Comparison of ENCODE assay signal across 11 mouse cellular contexts in genomic region chr16:65497049-65497448, GRCm38 (mm10). TPM values are rescaled to one million over a fixed set of nuclear protein-coding genes. Genes with fewer than 3 reads are reported as not detected.
DNase-seq lines count a peak whose midpoint lies in the region; ATAC-seq and TF ChIP-seq lines count a peak whose summit lies in the region.
"Had no signal": no experiment of that assay in that cellular context is flagged by ENCODE, and none has a peak within 500 bp of the region (broad histone marks: within the 10 kb centered on the region; RNA-seq: fewer than 3 reads in every experiment).

No protein-coding gene starts in this region.

- H3K9me3 ChIP-seq in CH12.LX (replicated peaks; ENCODE audit: low read length), result no peaks in the 10 kb centered on the region
- no peaks in the 10 kb centered on the region for H3K9me3 ChIP-seq in forebrain, embryonic 12.5 days
- H3K9me3 ChIP-seq: liver, embryonic 13.5 days had no signal

- no peak for TF ChIP-seq EP300 in CH12.LX (IDR thresholded peaks at IDR 0.05; ENCODE audit: low read length)

- H3K79me2 ChIP-seq in CH12.LX (replicated peaks; ENCODE audit: control insufficient read depth, extremely low read depth, insufficient read depth, poor library complexity, severe bottlenecking), result no peaks in the 10 kb centered on the region

- H3K27ac ChIP-seq in layer of hippocampus, adult 2 months, result no peak overlapping the region
- H3K27ac ChIP-seq in CH12.LX (ENCODE audit: insufficient read depth, low read depth), result no peak overlapping the region
- H3K27ac ChIP-seq in forebrain, embryonic 12.5 days, result no peak overlapping the region
- H3K27ac ChIP-seq: liver, embryonic 13.5 days had no signal

- POLR2A ChIA-PET in Patski (lab: Charles Lee), result no interaction called here

- TF ChIP-seq RAD21 in CH12.LX (IDR thresholded peaks at IDR 0.05; ENCODE audit: low read depth, low read length), result peak; percentile 86

- H3K9ac ChIP-seq in CH12.LX (ENCODE audit: insufficient read depth, low read depth), result no peak overlapping the region
- no peak overlapping the region for H3K9ac ChIP-seq in forebrain, embryonic 12.5 days
- H3K9ac ChIP-seq: liver, embryonic 13.5 days had no signal

- dilution Hi-C loops in CH12.LX (cut with MboI; ENCODE audit: extremely low pct_ligation_motif_present, extremely low pct_unique_long_range_greater_than_20kb, low sequenced_read_pairs), result no loop called here

- 50% methylated on average over 2 of the region's 2 CpGs for WGBS in forebrain, embryonic 12.5 days

- H3K27me3 ChIP-seq in CH12.LX (replicated peaks) (no peaks in the 10 kb centered on the region), Patski (peaks cover 5% of the 10 kb centered on the region)
- H3K27me3 ChIP-seq in forebrain, embryonic 12.5 days, result no peaks in the 10 kb centered on the region
- H3K27me3 ChIP-seq: liver, embryonic 13.5 days had no signal

- H3K4me2 ChIP-seq in CH12.LX (ENCODE audit: insufficient read depth, low read depth, poor library complexity, severe bottlenecking), result no peak overlapping the region
- H3K4me2 ChIP-seq in forebrain, embryonic 12.5 days, result no peak overlapping the region
- H3K4me2 ChIP-seq: liver, embryonic 13.5 days had no signal

- intact Hi-C loops in left cerebral cortex, postnatal 4 days (cut with DNase I), result loop anchor here (5.0 kb wide), 1 partner anchor 590 kb away; no protein-coding TSS in a partner anchor

- in situ Hi-C loops in CH12.LX (cut with MboI; ENCODE audit: low pct_ligation_motif_present, low pct_unique_long_range_greater_than_20kb, low sequenced_read_pairs), result loop anchor here (25.0 kb wide), 2 partner anchors 585 to 735 kb away; partner anchors contain the start of gene 4930453N24Rik
- in situ Hi-C loops in Patski (cut with MboI; ENCODE audit: low pct_unique_long_range_greater_than_20kb), result loop anchor here (10.0 kb wide), 1 partner anchor 592 kb away; no protein-coding TSS in a partner anchor

- no peaks in the 10 kb centered on the region for H3K36me3 ChIP-seq in CH12.LX (replicated peaks in 1 of 2; ENCODE audit: control insufficient read depth in 1 of 2, insufficient read depth in 1 of 2, low read length in 1 of 2)
- H3K36me3 ChIP-seq in forebrain, embryonic 12.5 days (replicated peaks), result no peaks in the 10 kb centered on the region
- H3K36me3 ChIP-seq: liver, embryonic 13.5 days had no signal

- TF ChIP-seq POLR2A in CH12.LX (IDR thresholded peaks at IDR 0.05; ENCODE audit: low read depth, low read length), result no peak

- peak; percentile 86 for TF ChIP-seq CTCF in layer of hippocampus, adult 2 months (conservative IDR thresholded peaks at IDR 0.05)
- peak; percentile 65 to 86; a peak in 3 of 4 replicates for TF ChIP-seq CTCF in CH12.LX (conservative IDR thresholded peaks at IDR 0.05 in 1 of 2, IDR thresholded peaks at IDR 0.05 in 1 of 2; ENCODE audit: low read depth in 2 of 2, low read length in 2 of 2)
- TF ChIP-seq CTCF in Patski (IDR thresholded peaks at IDR 0.05), result peak; percentile 57

- H3K4me1 ChIP-seq in CH12.LX (ENCODE audit: control insufficient read depth in 1 of 2, insufficient read depth in 2 of 2), result no peaks in the 10 kb centered on the region
- H3K4me1 ChIP-seq in forebrain, embryonic 12.5 days, result no peaks in the 10 kb centered on the region
- H3K4me1 ChIP-seq: liver, embryonic 13.5 days had no signal

- H3K4me3 ChIP-seq in layer of hippocampus, adult 2 months, result no peak overlapping the region
- H3K4me3 ChIP-seq in CH12.LX (replicated peaks in 1 of 3; ENCODE audit: low read depth in 2 of 3, low read length in 2 of 3, poor library complexity in 1 of 3), result no peak overlapping the region
- no peak overlapping the region for H3K4me3 ChIP-seq in forebrain, embryonic 12.5 days (replicated peaks)
- H3K4me3 ChIP-seq: erythroblast, embryonic 14.5 days; liver, embryonic 13.5 days had no signal

- CTCF ChIA-PET in Patski (lab: Charles Lee), result interaction anchor here (0.6 to 1.7 kb wide), 3 partner anchors 8 to 590 kb away, joined by 3 to 6 read pairs (median 4); no protein-coding TSS in a partner anchor

- peak; percentile 69 for ATAC-seq in Patski
- ATAC-seq in forebrain, embryonic 12.5 days (ENCODE audit: low FRiP score), result peak; percentile 58; the same call in 1 of the 2 replicates

- DNase-seq in layer of hippocampus, adult 2 months (ENCODE audit: low spot score in 2 of 2), result peak; percentile 26 to 55
- DNase-seq in layer of hippocampus, adult 9-11 months, result no peak
- DNase-seq in CH12.LX (ENCODE audit: extremely low read depth) (peak; percentile 66), Patski (ENCODE audit: low read depth, low spot score) (no peak)
- DNase-seq in left cerebral cortex, postnatal 4 days, result peak; percentile 27
- peak; percentile 36 to 53 for DNase-seq in right cerebral cortex, adult 2 months (ENCODE audit: low spot score in 2 of 2)
- no peak for DNase-seq in urinary bladder, postnatal 10 days (ENCODE audit: low spot score)
- DNase-seq: liver, embryonic 13.5 days had no signal

TF ChIP-seq in CH12.LX, 34 proteins besides CTCF, POLR2A, EP300 and RAD21:
- TF ChIP-seq TBP (conservative IDR thresholded peaks at IDR 0.05; ENCODE audit: low read depth, low read length), result no peak
- TF ChIP-seq MXI1 (IDR thresholded peaks at IDR 0.05; ENCODE audit: low read depth, low read length), result no peak
- TF ChIP-seq KAT2A (IDR thresholded peaks at IDR 0.05; ENCODE audit: insufficient replicate concordance, low read length), result no peak
- peak; percentile 72 for TF ChIP-seq SMC3 (IDR thresholded peaks at IDR 0.05; ENCODE audit: low read depth, low read length)

RNA-seq across cellular contexts. Expression of gene Pou1f1, which starts 23.3 kb away (rescaled TPM):
- not detected for total RNA-seq in layer of hippocampus, adult 2 months (2021)
- total RNA-seq in CH12.LX (2012; rRNA removed) (not detected in 2 replicates), CH12.LX (2014; rRNA removed) (not detected in 2 replicates)
- polyA plus RNA-seq in CH12.LX (2012; ENCODE audit: insufficient read length, low read depth) (not detected in 2 replicates), Patski (2021) (not detected)
- not detected in 2 replicates for polyA plus RNA-seq in forebrain, embryonic 12.5 days (2016; fragmentation: Nextera tagmentation; extraction: Ambion mirVana)
- total RNA-seq in left cerebral cortex, postnatal 4 days (2021), result not detected
- polyA plus RNA-seq: erythroblast, embryonic 14.5 days; liver, embryonic 13.5 days; stomach, embryonic 16.5 days had no signal

Comparison
In these comparisons a context has a peak if more than half of its experiments do, and no peak if none do; other contexts are left out.
1. DNase-seq: peak in layer of hippocampus, adult 2 months (2 of 2), CH12.LX (single experiment), left cerebral cortex, postnatal 4 days (single experiment) and right cerebral cortex, adult 2 months (2 of 2); none in layer of hippocampus, adult 9-11 months (single experiment), Patski (single experiment) and urinary bladder, postnatal 10 days (single experiment).
2. Peak in every context shown above with its lines, with median percentiles within 50 percentile points of each other: CTCF ChIP-seq.